Mouse (Mus musculus) olfactory bulb, adult 2 months (tissue): ENCODE data around the gene Dhx16.

Experiments used
- CTCF ChIP-seq: fragments of 200-500 bp; IDR thresholded peaks from 2 replicates; pipeline ENCODE4 v1.5.1; 2012; ENCODE audit warnings: low read depth, mild to moderate bottlenecking, low read length, moderate library complexity; ENCODE audit not compliant: insufficient read depth
- POLR2A ChIP-seq: fragments of 200-500 bp; IDR thresholded peaks from 2 replicates; pipeline ENCODE4 v1.6.1; 2012; ENCODE audit warnings: mild to moderate bottlenecking, low read depth, low read length, moderate library complexity; ENCODE audit not compliant: insufficient read depth

- no peak for TF ChIP-seq POLR2A
- no peak for TF ChIP-seq CTCF
Measured at GRCm38 (mm10) chr17:35903343-35903991, 23.8 kb downstream of the Dhx16 start.
